Mouse (Mus musculus): Measurements from ENCODE around the gene Daam1. TPM values are rescaled to one million over a fixed set of nuclear protein-coding genes. Genes with fewer than 3 reads are reported as not detected.
A peak's percentile ranks its signal among the peaks of the same experiment; 100 is the strongest.

Gene Daam1
- polyA plus RNA-seq, 1 experiment, result 36.2 TPM

GRCm38 (mm10) chr12:71924978-71925529 is 94.2 kb downstream of the Daam1 start:
- Histone ChIP-seq H3K4me3 (replicated peaks; ENCODE audit: control insufficient read depth, low read depth, low read length) (no peak overlapping the region), H3K4me1 (ENCODE audit: control insufficient read depth, insufficient read depth, low read length) (peaks cover 4% of the 10 kb centered on the region; the same call in 1 of the 2 replicates), H3K27ac (ENCODE audit: control insufficient read depth, insufficient read depth, low read depth, low read length, poor library complexity) (no peak overlapping the region)
- 84% methylated on average over 9 of the region's 9 CpGs for WGBS
- no peak for TF ChIP-seq POLR2A (IDR thresholded peaks at IDR 0.05; ENCODE audit: borderline replicate concordance, control insufficient read depth, low read depth, low read length)
- no peak for TF ChIP-seq CTCF (IDR thresholded peaks at IDR 0.05; ENCODE audit: control insufficient read depth, insufficient read depth, low read length)

- no peak overlapping the region for H3K4me3 ChIP-seq (replicated peaks; ENCODE audit: control insufficient read depth, low read depth, low read length)
- peaks cover 4% of the 10 kb centered on the region; the same call in 1 of the 2 replicates for H3K4me1 ChIP-seq (ENCODE audit: control insufficient read depth, insufficient read depth, low read length)
- no peak overlapping the region for H3K27ac ChIP-seq (ENCODE audit: control insufficient read depth, insufficient read depth, low read depth, low read length, poor library complexity)
- 76% methylated on average over 11 of the region's 11 CpGs for WGBS
- TF ChIP-seq POLR2A (IDR thresholded peaks at IDR 0.05; ENCODE audit: borderline replicate concordance, control insufficient read depth, low read depth, low read length), result no peak
- no peak for TF ChIP-seq CTCF (IDR thresholded peaks at IDR 0.05; ENCODE audit: control insufficient read depth, insufficient read depth, low read length)
These were observed 95.3 kb downstream of the Daam1 start for GRCm38 (mm10) chr12:71925990-71926700.

DNA sequence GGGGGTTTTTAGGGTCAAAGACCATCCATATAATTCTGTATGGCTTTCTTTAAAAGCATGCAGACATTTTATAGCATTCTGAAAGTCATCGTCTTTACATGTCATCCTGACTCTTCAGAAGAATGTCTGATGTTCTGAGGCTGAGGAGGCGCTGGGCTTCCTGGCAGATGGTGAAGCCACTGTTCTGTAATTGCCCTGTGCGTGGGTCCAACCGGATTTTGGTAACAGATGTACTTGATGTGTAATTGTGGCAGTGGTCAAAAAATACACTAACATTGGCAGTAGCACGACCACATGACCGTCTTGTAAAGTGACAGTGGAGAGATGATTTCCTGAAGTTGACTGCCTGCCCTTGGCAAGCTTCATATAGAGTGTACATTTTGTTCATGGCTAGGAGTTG is 97.2 kb downstream of the Daam1 start:
- peaks cover 7% of the 10 kb centered on the region for H3K4me1 ChIP-seq (ENCODE audit: control insufficient read depth, insufficient read depth, low read length)
- no peak for TF ChIP-seq POLR2A (IDR thresholded peaks at IDR 0.05; ENCODE audit: borderline replicate concordance, control insufficient read depth, low read depth, low read length)
- no peak for TF ChIP-seq CTCF (IDR thresholded peaks at IDR 0.05; ENCODE audit: control insufficient read depth, insufficient read depth, low read length)
- no peak overlapping the region for H3K27ac ChIP-seq (ENCODE audit: control insufficient read depth, insufficient read depth, low read depth, low read length, poor library complexity)
- H3K4me3 ChIP-seq (replicated peaks; ENCODE audit: control insufficient read depth, low read depth, low read length), result no peak overlapping the region
- 73% methylated on average over 6 of the region's 6 CpGs for WGBS

DNA sequence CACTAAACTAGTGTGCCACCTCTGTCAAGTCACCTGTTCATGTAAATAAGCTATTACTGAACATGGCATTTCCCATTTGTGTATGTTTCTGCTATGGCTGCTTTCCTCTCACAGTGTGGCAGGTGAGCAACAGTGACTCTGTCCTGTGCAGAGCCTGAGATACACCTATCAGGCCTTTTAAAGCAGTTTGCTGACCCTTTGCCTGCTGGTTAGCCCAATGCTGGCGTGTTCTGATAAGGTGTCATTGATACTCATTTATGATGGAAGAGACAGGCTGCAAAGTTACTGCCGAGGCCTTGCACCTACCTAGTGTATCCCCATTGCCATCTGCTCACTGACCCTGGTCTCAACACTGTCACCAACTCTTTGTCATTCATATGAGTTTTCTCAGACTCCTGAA is 99.0 kb downstream of the Daam1 start:
- TF ChIP-seq CTCF (IDR thresholded peaks at IDR 0.05; ENCODE audit: control insufficient read depth, insufficient read depth, low read length) (no peak), POLR2A (IDR thresholded peaks at IDR 0.05; ENCODE audit: borderline replicate concordance, control insufficient read depth, low read depth, low read length) (no peak)
- no peak overlapping the region for H3K27ac ChIP-seq (ENCODE audit: control insufficient read depth, insufficient read depth, low read depth, low read length, poor library complexity)

GRCm38 (mm10) chr12:71932433-71933386 is 101.8 kb downstream of the Daam1 start:
- 29% methylated on average over 9 of the region's 9 CpGs for WGBS
- Histone ChIP-seq H3K27ac (ENCODE audit: control insufficient read depth, insufficient read depth, low read depth, low read length, poor library complexity) (no peak overlapping the region; the same call in 1 of the 2 replicates), H3K4me1 (ENCODE audit: control insufficient read depth, insufficient read depth, low read length) (peaks cover 9% of the 10 kb centered on the region), H3K4me3 (replicated peaks; ENCODE audit: control insufficient read depth, low read depth, low read length) (no peak overlapping the region)
- no peak for TF ChIP-seq CTCF (IDR thresholded peaks at IDR 0.05; ENCODE audit: control insufficient read depth, insufficient read depth, low read length)
- no peak for TF ChIP-seq POLR2A (IDR thresholded peaks at IDR 0.05; ENCODE audit: borderline replicate concordance, control insufficient read depth, low read depth, low read length)

More for the DNA sequence above, 99.0 kb downstream of the Daam1 start:
- 71% methylated on average over 2 of the region's 2 CpGs for WGBS
- Histone ChIP-seq H3K4me3 (replicated peaks; ENCODE audit: control insufficient read depth, low read depth, low read length) (no peak overlapping the region), H3K4me1 (ENCODE audit: control insufficient read depth, insufficient read depth, low read length) (peaks cover 9% of the 10 kb centered on the region)

- Histone ChIP-seq H3K4me3 (replicated peaks; ENCODE audit: control insufficient read depth, low read depth, low read length) (no peak overlapping the region), H3K4me1 (ENCODE audit: control insufficient read depth, insufficient read depth, low read length) (peaks cover 9% of the 10 kb centered on the region), H3K27ac (ENCODE audit: control insufficient read depth, insufficient read depth, low read depth, low read length, poor library complexity) (peak overlapping the region; percentile 34; the same call in 1 of the 2 replicates)
- WGBS, result 90% methylated on average over 6 of the region's 6 CpGs
- TF ChIP-seq CTCF (IDR thresholded peaks at IDR 0.05; ENCODE audit: control insufficient read depth, insufficient read depth, low read length), result no peak
- no peak for TF ChIP-seq POLR2A (IDR thresholded peaks at IDR 0.05; ENCODE audit: borderline replicate concordance, control insufficient read depth, low read depth, low read length)
These were observed 103.2 kb downstream of the Daam1 start for GRCm38 (mm10) chr12:71933989-71934645.

DNA sequence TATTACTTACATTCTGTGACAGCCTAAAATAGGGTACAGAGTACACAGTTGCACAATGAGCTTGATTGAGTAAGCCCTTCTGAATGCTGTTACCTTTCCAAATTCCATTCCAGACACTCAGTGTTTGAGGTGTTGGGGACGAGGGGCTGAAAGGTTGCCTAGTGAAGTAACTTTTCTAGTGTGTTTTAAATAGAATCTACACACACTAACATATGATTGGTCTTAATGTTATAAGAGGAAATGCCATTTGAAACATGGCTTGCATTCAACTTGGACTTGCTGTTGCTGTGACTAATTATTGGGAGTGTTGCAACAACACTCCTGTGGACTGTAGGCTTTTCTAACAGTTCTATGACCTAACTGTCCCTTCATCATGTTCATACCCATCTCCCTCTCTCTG is 105.8 kb downstream of the Daam1 start:
- Histone ChIP-seq H3K4me3 (replicated peaks; ENCODE audit: control insufficient read depth, low read depth, low read length) (no peak overlapping the region), H3K27ac (ENCODE audit: control insufficient read depth, insufficient read depth, low read depth, low read length, poor library complexity) (no peak overlapping the region), H3K4me1 (ENCODE audit: control insufficient read depth, insufficient read depth, low read length) (peaks cover 5% of the 10 kb centered on the region)
- WGBS, result 45% methylated on average over 1 of the region's 1 CpGs
- TF ChIP-seq POLR2A (IDR thresholded peaks at IDR 0.05; ENCODE audit: borderline replicate concordance, control insufficient read depth, low read depth, low read length) (no peak), CTCF (IDR thresholded peaks at IDR 0.05; ENCODE audit: control insufficient read depth, insufficient read depth, low read length) (no peak)

Data from bone marrow, adult 2 months (tissue).